Comparison of ENCODE assay signal across 30 mouse cellular contexts in the genomic region with DNA sequence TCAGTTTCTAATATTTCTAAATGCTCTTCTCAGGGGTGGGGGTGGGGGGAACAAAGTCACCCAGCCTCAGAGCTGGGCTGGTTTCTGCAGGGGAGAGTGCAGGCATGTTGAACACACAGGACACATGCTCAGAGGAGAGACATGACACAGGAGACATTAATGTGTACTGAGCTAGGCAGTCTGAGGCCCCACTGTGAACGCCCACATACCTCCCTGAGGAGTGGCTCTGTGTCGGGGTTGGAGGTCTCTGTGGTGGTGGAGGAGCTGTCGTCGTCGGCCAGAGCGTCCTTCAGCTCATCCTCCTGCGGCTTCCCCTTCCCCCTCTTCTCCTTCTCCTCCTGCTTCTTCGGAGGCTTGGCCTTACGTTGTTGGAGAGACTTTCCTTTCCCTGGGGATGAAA. TPM values are rescaled to one million over a fixed set of nuclear protein-coding genes. Genes with fewer than 3 reads are reported as not detected.
DNase-seq lines count a peak whose midpoint lies in the region; ATAC-seq and TF ChIP-seq lines count a peak whose summit lies in the region.
"Had no signal": no experiment of that assay in that cellular context is flagged by ENCODE, and none has a peak within 500 bp of the region (broad histone marks: within the 10 kb centered on the region; RNA-seq: fewer than 3 reads in every experiment).

No protein-coding gene starts in this region.

- H3K4me2 ChIP-seq in intestine, embryonic 14.5 days (ENCODE audit: low read length): no peak overlapping the region
- H3K4me2 ChIP-seq in intestine, postnatal 0 days (replicated peaks; ENCODE audit: low read depth): no peak overlapping the region
- H3K4me2 ChIP-seq: embryonic facial prominence, embryonic 13.5 days; forebrain, embryonic 13.5 days; heart, embryonic 12.5 days; heart, embryonic 15.5 days; hindbrain, embryonic 13.5 days had no signal

- no peak for TF ChIP-seq POLR2A in olfactory bulb, adult 2 months (IDR thresholded peaks at IDR 0.05; ENCODE audit: insufficient read depth, low read depth, low read length)

- no peak overlapping the region for H3K9ac ChIP-seq in intestine, embryonic 14.5 days (ENCODE audit: low read length)
- no peak overlapping the region for H3K9ac ChIP-seq in intestine, postnatal 0 days (ENCODE audit: low read depth, low read length)
- H3K9ac ChIP-seq: embryonic facial prominence, embryonic 13.5 days; forebrain, embryonic 13.5 days; forebrain, postnatal 0 days; heart, embryonic 12.5 days; heart, embryonic 15.5 days; hindbrain, embryonic 13.5 days had no signal

- no peaks in the 10 kb centered on the region for H3K4me1 ChIP-seq in intestine, embryonic 14.5 days (replicated peaks; ENCODE audit: control insufficient read depth, insufficient read depth, low read length)
- no peaks in the 10 kb centered on the region for H3K4me1 ChIP-seq in intestine, postnatal 0 days (replicated peaks; ENCODE audit: control insufficient read depth, insufficient read depth, low read length)
- H3K4me1 ChIP-seq in olfactory bulb, adult 2 months (ENCODE audit: control insufficient read depth, insufficient read depth, low read length): peaks cover 6% of the 10 kb centered on the region
- H3K4me1 ChIP-seq: embryonic facial prominence, embryonic 13.5 days; forebrain, embryonic 10.5 days; forebrain, embryonic 13.5 days; heart, embryonic 15.5 days; hindbrain, embryonic 10.5 days; hindbrain, embryonic 13.5 days had no signal

- 70% methylated on average over 9 of the region's 9 CpGs for WGBS in intestine, embryonic 14.5 days
- whole genome bisulfite sequencing in intestine, postnatal 0 days: 58% methylated on average over 9 of the region's 9 CpGs
- 61% methylated on average over 9 of the region's 9 CpGs for WGBS in olfactory bulb, adult 2 months

- peak overlapping the region; percentile 33; the same call in 1 of the 2 replicates for H3K27ac ChIP-seq in intestine, embryonic 14.5 days (ENCODE audit: low read depth)
- H3K27ac ChIP-seq in intestine, postnatal 0 days (ENCODE audit: low read depth, low read length): no peak overlapping the region
- H3K27ac ChIP-seq in olfactory bulb, adult 2 months (ENCODE audit: insufficient read depth, low read depth, low read length): peak overlapping the region; percentile 68; the same call in 1 of the 2 replicates
- H3K27ac ChIP-seq: embryonic facial prominence, embryonic 13.5 days; forebrain, embryonic 10.5 days; forebrain, embryonic 13.5 days; gastrocnemius, adult 2 months; heart, embryonic 15.5 days; hindbrain, embryonic 10.5 days had no signal

- no peaks in the 10 kb centered on the region for H3K9me3 ChIP-seq in intestine, embryonic 14.5 days (ENCODE audit: control insufficient read depth, low read length)
- H3K9me3 ChIP-seq in intestine, postnatal 0 days (ENCODE audit: control insufficient read depth): no peaks in the 10 kb centered on the region
- H3K9me3 ChIP-seq: embryonic facial prominence, embryonic 13.5 days; forebrain, embryonic 10.5 days; forebrain, embryonic 13.5 days; heart, embryonic 12.5 days; heart, embryonic 15.5 days; hindbrain, embryonic 10.5 days; hindbrain, embryonic 13.5 days had no signal

- peaks cover 90% of the 10 kb centered on the region for H3K36me3 ChIP-seq in intestine, embryonic 14.5 days (ENCODE audit: control insufficient read depth, insufficient read depth, low read length)
- peaks cover 83% of the 10 kb centered on the region for H3K36me3 ChIP-seq in intestine, postnatal 0 days (ENCODE audit: control insufficient read depth, insufficient read depth)

- H3K4me3 ChIP-seq in intestine, embryonic 14.5 days (ENCODE audit: low read depth, low read length): no peak overlapping the region
- H3K4me3 ChIP-seq in intestine, postnatal 0 days (ENCODE audit: low read depth, low read length): no peak overlapping the region
- no peak overlapping the region for H3K4me3 ChIP-seq in olfactory bulb, adult 2 months (ENCODE audit: insufficient read depth, low read depth, low read length)
- H3K4me3 ChIP-seq: embryonic facial prominence, embryonic 13.5 days; forebrain, embryonic 10.5 days; forebrain, embryonic 13.5 days; gastrocnemius, adult 2 months; heart, embryonic 12.5 days; heart, embryonic 15.5 days; hindbrain, embryonic 10.5 days; hindbrain, embryonic 13.5 days had no signal

- intact Hi-C loops in gastrocnemius, postnatal 36 days (cut with DNase I): no loop called here

- no peak for DNase-seq in intestine, embryonic 14.5 days (ENCODE audit: low spot score)
- DNase-seq in ES-CJ7 (ENCODE audit: low read depth, low spot score) (peak; percentile 87), ZHBTc4 (ENCODE audit: low read depth, low spot score) (peak; percentile 86)
- DNase-seq in gastrocnemius, postnatal 36 days: no peak
- DNase-seq in kidney, adult 8-10 months: no peak
- no peak for DNase-seq in spleen, postnatal 4 days (ENCODE audit: low spot score in 2 of 2)
- DNase-seq: adrenal gland, adult 2 months; adrenal gland, postnatal 14 days; cerebellum, adult 11 months; cerebellum, adult 2 months; cerebellum, adult 9-11 months; cerebellum, postnatal 25 days; forebrain, postnatal 0 days; gastrocnemius, adult 2 months; gastrocnemius, postnatal 25 days; heart, postnatal 36 days; kidney, adult 18-20 months had no signal

- no peaks in the 10 kb centered on the region for H3K27me3 ChIP-seq in intestine, embryonic 14.5 days (replicated peaks; ENCODE audit: control insufficient read depth, insufficient read depth, low read length)
- H3K27me3 ChIP-seq in intestine, postnatal 0 days (replicated peaks; ENCODE audit: control insufficient read depth, insufficient read depth, low read length): no peaks in the 10 kb centered on the region
- H3K27me3 ChIP-seq: embryonic facial prominence, embryonic 13.5 days; forebrain, embryonic 13.5 days; heart, embryonic 12.5 days; heart, embryonic 15.5 days; hindbrain, embryonic 13.5 days had no signal

- no peak for ATAC-seq in intestine, embryonic 14.5 days (replicated peaks; ENCODE audit: low FRiP score, low TSS enrichment, low read depth)
- no peak for ATAC-seq in intestine, postnatal 0 days
- ATAC-seq: CD4-positive, CD25-positive, alpha-beta regulatory T cell, adult 4 months; forebrain, embryonic 13.5 days; forebrain, postnatal 0 days; hindbrain, embryonic 16.5 days had no signal

- TF ChIP-seq CTCF in intestine, postnatal 0 days (IDR thresholded peaks at IDR 0.05; ENCODE audit: low read depth): no peak
- no peak for TF ChIP-seq CTCF in olfactory bulb, adult 2 months (IDR thresholded peaks at IDR 0.05; ENCODE audit: insufficient read depth, low read depth, low read length)

RNA-seq across cellular contexts. Expression of a gene that starts 42.7 kb away (rescaled TPM):
- 0.46 and 0.72 TPM in 2 replicates for polyA plus RNA-seq in intestine, embryonic 14.5 days (2014; fragmentation: Nextera tagmentation; extraction: Ambion mirVana)
- polyA plus RNA-seq in intestine, postnatal 0 days (2015; fragmentation: Nextera tagmentation; extraction: Ambion mirVana): 0.24 and 0.70 TPM in 2 replicates
- not detected in 2 replicates for polyA plus RNA-seq in olfactory bulb, adult 2 months (2012; ENCODE audit: insufficient read depth, insufficient read length, low replicate concordance, missing spikeins)
- under 1 TPM in 1 of 2 experiments, not detected in 1; 0.89 TPM for total RNA-seq in gastrocnemius, postnatal 36 days (2021)
- total RNA-seq: granulocyte monocyte progenitor cell, adult 5-6 weeks had no signal
- polyA plus RNA-seq: C2C12 had no signal

Comparison
In these comparisons a context has a peak if more than half of its experiments do, and no peak if none do; other contexts are left out.
1. DNase-seq: peak in ES-CJ7 (single experiment) and ZHBTc4 (single experiment); none in intestine, embryonic 14.5 days (single experiment), gastrocnemius, postnatal 36 days (0 of 2), kidney, adult 8-10 months (0 of 2) and spleen, postnatal 4 days (0 of 2).